Mouse (Mus musculus): Measurements from ENCODE around the gene Chmp6.

The Chmp6 gene

GRCm38 (mm10) chr11:119909436-119909835, 3.8 kb upstream of the Chmp6 start:
- DNase-seq (ENCODE audit: low spot score in 2 of 2) = peak in 1 of 2 experiments; percentile 70

- DNase-seq (ENCODE audit: low spot score in 2 of 2) = no peak
Observed at GRCm38 (mm10) chr11:119912845-119913244, 396 bp upstream of the Chmp6 start.

DNA sequence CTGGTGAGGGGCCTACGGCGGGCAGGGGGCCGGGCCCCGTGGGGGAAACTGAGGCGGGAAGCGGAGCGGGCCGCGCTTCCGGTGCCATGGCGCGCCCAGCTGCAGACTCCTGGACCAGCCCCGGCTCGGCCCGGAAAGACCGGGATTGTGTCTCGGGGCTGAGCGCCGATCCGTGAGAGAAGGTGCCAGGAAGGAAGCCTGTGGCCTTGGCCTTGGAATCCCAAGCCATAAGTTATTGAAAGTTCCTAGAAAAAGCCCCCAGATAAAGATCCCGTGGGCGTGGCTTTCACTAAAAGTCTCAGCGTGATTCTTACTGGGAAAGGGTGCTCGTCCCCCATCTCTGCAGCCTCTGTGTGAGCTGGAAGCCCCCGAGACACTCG, 684 bp downstream of the Chmp6 start:
- no peak for DNase-seq (ENCODE audit: low spot score in 2 of 2)

- DNase-seq (ENCODE audit: low spot score in 2 of 2) = no peak
Observed at GRCm38 (mm10) chr11:119914381-119914780, 1.1 kb downstream of the Chmp6 start.

DNA sequence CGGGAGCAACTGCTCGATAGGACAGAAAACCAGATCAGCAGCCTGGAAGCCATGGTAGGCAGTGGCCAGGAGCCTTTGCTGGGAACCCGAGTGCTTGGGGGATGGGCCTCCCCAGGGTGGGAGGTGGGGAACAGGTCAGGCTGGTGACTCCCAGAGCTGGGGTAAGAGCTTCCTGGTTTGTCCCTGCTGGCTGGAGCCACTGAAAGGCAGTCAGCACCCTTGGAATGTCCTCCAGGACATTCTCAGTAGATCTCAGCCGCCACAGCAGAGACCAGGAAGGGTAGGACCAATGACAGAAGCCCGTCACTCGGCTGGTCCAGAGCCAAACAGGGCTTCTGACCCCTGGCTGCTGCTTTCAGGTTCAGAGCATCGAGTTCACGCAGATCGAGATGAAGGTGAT, 2.4 kb downstream of the Chmp6 start:
- DNase-seq (ENCODE audit: low spot score in 2 of 2) = no peak

- DNase-seq (ENCODE audit: low spot score in 2 of 2) = no peak
Observed at GRCm38 (mm10) chr11:119916102-119916790, 3.0 kb downstream of the Chmp6 start.

DNA sequence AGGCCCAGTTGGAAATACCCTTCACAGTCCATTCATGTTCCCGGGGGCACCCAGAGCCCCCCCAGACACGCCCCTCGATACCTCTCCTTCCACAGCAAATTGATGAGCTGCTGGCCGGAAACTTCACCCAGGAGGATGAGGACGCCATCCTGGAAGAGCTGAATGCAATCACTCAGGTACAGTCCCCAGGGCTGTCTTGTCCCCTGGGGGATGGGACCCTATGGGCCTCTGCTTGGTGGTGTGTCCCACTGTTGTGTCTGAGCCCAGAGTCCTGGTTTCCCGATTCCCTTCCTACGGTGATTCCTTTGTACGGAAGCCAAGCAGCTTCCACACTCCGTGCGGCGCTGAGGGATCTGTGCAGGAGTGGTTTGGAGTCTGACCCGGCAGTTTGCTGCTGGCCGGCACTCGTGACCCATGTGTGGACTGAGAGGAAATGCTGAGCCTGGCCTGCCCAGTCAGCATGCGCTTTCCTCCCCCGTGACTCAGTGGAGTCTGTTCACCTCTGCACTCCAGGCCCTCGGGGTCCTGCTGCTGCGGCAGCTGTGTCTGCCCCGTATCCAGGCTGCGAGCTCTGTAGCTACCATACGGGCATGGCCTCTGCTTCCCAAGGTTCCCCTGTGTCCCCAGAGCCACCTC, 3.7 kb downstream of the Chmp6 start:
- no peak for DNase-seq (ENCODE audit: low spot score in 2 of 2)

GRCm38 (mm10) chr11:119918521-119918920, 5.3 kb downstream of the Chmp6 start:
- DNase-seq (ENCODE audit: low spot score in 2 of 2) = no peak

DNA sequence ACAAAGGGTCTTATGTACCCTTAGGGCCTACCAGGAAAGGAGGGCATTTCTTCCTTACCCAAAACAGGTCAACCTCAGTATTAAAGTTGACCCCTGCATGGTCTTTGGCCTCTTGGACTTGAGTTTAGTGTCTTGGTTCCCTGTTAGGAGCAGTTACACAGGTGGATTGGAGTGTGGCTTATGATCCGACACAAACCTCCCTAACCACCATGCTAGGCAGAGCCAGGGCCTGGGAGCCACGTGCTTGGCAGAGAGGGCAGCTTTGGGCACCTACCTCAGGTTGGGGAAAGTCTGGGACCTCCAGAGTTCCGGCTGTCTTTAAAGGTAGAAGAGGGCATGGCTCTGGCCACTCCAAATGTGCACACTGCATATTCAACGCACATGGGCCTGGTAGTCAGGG, 6.2 kb downstream of the Chmp6 start:
- DNase-seq (ENCODE audit: low spot score in 2 of 2) = no peak

DNA sequence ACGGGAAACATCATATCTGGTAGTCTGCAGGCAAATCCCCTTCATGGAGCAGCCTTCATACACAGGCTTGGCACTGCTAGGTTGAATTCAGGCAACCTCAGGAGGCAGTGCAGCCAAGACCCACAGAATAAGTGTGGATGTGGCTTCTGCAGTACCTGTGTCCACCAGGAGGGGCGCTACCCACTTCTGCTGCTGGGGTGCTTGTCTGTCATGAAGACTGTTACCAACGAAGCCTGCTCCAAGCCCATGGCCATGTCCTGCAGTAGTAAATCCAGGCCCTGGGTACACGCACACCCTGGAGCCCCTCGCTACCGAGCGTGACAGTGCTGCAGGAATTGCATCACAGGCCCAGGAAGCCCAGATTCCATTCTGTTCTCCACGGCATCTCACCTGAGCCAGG, 6.7 kb downstream of the Chmp6 start:
- DNase-seq (ENCODE audit: low spot score in 2 of 2) = peak in 1 of 2 experiments; percentile 72

GRCm38 (mm10) chr11:119920668-119921067, 7.4 kb downstream of the Chmp6 start:
- no peak for DNase-seq (ENCODE audit: low spot score in 2 of 2)

DNA sequence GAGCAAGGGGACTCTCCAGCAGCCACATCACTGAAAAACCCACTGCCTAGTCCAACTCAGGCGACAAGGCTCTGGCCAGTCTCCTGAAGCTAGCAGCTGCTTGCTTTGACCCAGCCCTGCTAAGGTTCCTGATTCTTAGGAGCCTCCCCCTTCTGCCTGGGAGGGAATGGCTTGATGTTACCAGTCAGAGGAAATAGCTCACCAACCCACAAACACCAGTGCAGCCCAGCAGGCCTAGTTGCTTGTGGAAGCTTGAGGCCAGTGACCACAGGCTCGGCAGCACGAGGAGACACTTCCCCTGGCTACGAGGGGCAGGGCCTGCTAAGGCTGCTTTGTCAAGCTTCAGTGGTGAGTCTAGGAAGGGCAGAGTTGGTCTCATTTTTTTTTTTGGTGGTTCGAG, 11.9 kb downstream of the Chmp6 start:
- no peak for DNase-seq (ENCODE audit: low spot score in 2 of 2)

GRCm38 (mm10) chr11:119926762-119927161, 13.5 kb downstream of the Chmp6 start:
- DNase-seq (ENCODE audit: low spot score in 2 of 2) = no peak

DNA sequence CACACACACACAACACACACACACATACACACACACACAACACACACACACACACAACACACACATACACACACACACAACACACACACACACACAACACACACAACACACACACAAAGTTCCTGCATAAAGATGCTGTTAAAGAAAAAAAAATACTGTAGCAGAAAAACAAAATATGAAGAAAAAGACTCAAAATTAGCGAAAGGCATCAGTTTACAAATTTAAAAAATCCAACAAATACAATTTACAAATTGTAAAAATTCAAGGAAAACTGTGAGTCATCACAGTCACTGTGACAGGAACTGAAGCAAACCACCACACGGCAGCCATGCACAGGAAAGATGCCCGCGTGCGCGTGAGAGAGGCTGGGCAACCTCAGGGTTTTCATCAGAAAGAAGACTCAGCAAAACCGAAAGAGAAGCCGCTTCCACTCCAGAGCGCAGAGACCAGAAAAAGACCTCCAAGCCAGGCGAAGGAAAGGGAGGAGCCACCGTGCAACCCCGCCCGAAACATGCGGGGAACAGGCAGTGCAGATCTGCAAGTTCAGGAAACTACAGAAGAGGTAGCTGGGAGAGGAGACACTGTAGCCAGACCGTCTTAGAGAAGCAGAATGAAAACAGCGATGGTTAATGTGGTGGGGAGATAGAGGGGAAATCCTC, 14.9 kb downstream of the Chmp6 start:
- DNase-seq (ENCODE audit: low spot score in 2 of 2) = no peak

DNA sequence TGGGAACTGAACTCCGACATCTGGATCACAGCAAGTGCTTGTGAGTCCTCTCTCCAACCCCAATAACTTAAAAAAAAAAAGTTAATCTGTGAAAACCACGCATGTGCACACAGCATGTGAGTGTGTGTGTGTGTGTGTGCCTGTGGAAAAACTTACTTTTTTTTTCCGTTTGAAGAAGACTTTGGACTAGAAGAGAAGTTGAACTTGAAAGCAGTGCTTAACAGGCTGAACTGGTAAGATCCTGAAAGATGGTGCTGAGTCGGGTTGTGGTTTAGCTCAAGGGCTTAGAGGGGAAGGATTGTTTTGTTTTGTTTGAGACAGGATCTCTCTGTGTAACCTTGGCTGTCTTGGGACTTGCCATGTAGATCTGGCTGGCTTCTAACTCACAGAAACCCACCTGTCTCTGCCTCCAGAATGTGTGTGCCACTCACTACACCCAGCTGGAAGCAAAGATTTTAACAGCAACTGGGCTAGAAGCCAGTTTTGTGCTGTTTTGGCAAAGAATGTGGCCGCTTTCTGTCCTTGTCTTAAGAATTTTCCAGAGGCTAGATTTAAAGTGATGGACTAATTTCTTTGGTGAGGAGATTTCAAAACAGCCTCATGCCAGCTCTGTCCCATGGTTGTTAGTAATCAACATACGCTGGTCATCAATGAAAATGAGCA, 16.5 kb downstream of the Chmp6 start:
- no peak for DNase-seq (ENCODE audit: low spot score in 2 of 2)

DNA sequence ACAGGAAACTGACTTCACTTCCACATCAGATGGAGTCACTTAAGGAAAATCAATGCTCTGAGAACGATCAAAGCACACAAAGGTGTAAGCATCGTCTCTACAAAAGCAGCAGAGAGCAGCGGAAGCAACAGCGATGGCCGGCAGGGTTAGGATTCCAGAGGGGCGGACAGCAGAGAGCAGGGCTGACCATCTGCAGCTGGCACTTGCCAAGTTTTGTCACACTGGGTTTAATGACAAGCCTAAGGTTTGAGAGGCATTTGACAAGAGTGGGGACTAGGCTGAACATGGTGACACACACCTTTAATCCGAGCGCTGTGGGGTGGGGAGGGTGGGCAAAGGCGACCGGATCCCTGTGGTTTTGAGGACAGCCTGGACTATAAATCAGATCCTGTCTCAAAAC, 18.6 kb downstream of the Chmp6 start:
- no peak for DNase-seq (ENCODE audit: low spot score in 2 of 2)

- DNase-seq (ENCODE audit: low spot score in 2 of 2) = no peak
Observed at GRCm38 (mm10) chr11:119933142-119933541, 19.9 kb downstream of the Chmp6 start.

GRCm38 (mm10) chr11:119933819-119934583, 20.8 kb downstream of the Chmp6 start:
- no peak for DNase-seq (ENCODE audit: low spot score in 2 of 2)

- no peak for DNase-seq (ENCODE audit: low spot score in 2 of 2)
Observed at GRCm38 (mm10) chr11:119934773-119935172, 21.5 kb downstream of the Chmp6 start.

- peak in 1 of 2 experiments; percentile 65 for DNase-seq (ENCODE audit: low spot score in 2 of 2)
Observed at GRCm38 (mm10) chr11:119935457-119935856, 22.2 kb downstream of the Chmp6 start.

DNA sequence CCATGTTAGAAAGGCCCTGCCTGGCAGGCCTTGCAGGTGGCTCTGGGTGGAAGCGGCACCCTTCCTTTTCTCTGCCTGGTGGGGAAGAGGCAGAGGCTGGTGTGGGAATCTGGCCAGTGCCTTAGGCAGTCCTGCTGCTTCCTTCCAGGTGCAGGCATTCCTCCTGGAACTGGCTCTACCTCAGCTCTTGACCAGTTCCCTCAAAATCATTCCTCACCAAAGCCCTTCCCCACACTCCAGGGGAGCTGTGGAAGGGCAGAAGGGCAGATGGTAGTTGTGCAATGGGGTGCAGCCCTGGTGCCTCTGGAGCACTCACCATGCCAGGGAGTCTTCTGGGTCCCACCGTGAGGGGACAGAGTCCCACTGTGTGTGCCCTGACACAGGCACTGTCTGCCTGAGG, 23.2 kb downstream of the Chmp6 start:
- DNase-seq (ENCODE audit: low spot score in 2 of 2) = no peak

- peak; percentile 62 to 69 for DNase-seq (ENCODE audit: low spot score in 2 of 2)
Observed at GRCm38 (mm10) chr11:119937216-119937615, 24.0 kb downstream of the Chmp6 start.

Measured in frontal cortex, postnatal 10 days (tissue).